Mouse (Mus musculus) intestine, postnatal 0 days (tissue): ENCODE data around the gene Nfkbie. TPM values are rescaled to one million over a fixed set of nuclear protein-coding genes. Genes with fewer than 3 reads are reported as not detected.
A peak's percentile ranks its signal among the peaks of the same experiment; 100 is the strongest.

Source experiments
- ATAC-seq: fragments of 200-750 bp; cut with Nextera tagmentation; 2 replicates; pipeline ENCODE4 v1.8.0; 2017; ENCODE audit warnings: mild to moderate bottlenecking, moderate TSS enrichment, moderate library complexity
- H3K27ac ChIP-seq: fragments of 300-500 bp; sonication (generic); 2 replicates; pipeline ENCODE4 v1.5.1; 2014; ENCODE audit warnings: mild to moderate bottlenecking, low read depth, low read length, moderate library complexity
- H3K27me3 ChIP-seq: fragments of 300-500 bp; sonication (generic); replicated peaks from 2 replicates; pipeline ENCODE4 v1.6.1; 2014; ENCODE audit warnings: low read length, mixed read lengths; ENCODE audit not compliant: control insufficient read depth, insufficient read depth
- H3K36me3 ChIP-seq: fragments of 300-500 bp; sonication (generic); 2 replicates; pipeline ENCODE4 v1.6.1; 2014; ENCODE audit warnings: mild to moderate bottlenecking, moderate library complexity; ENCODE audit not compliant: control insufficient read depth, insufficient read depth
- H3K4me1 ChIP-seq: fragments of 300-500 bp; sonication (generic); replicated peaks from 2 replicates; pipeline ENCODE4 v1.6.1; 2014; ENCODE audit warnings: antibody characterized with exemption, low read length, mixed read lengths; ENCODE audit not compliant: control insufficient read depth, insufficient read depth
- H3K4me2 ChIP-seq: fragments of 300-500 bp; sonication (generic); replicated peaks from 2 replicates; pipeline ENCODE4 v1.6.1; 2014; ENCODE audit warnings: low read depth, mild to moderate bottlenecking, moderate library complexity
- H3K4me3 ChIP-seq: fragments of 300-500 bp; sonication (generic); 2 replicates; pipeline ENCODE4 v1.5.1; 2014; ENCODE audit warnings: low read depth, low read length
- H3K9ac ChIP-seq: fragments of 300-500 bp; sonication (generic); 2 replicates; pipeline ENCODE4 v1.6.1; 2014; ENCODE audit warnings: mild to moderate bottlenecking, low read depth, low read length
- H3K9me3 ChIP-seq: fragments of 300-500 bp; sonication (generic); 2 replicates; pipeline ENCODE4 v1.6.1; 2016; ENCODE audit warnings: mixed run types; ENCODE audit not compliant: control insufficient read depth
- CTCF ChIP-seq: sonication (generic); IDR thresholded peaks from 2 replicates; pipeline ENCODE4 v1.5.1; 2016; ENCODE audit warnings: low read depth, mild to moderate bottlenecking, control low read depth, antibody characterized with exemption, moderate library complexity
- WGBS: fragments of 180-500 bp; shearing (Covaris S2); extraction: QIAGEN DNeasy Blood & Tissue Kit; methylation state at CpG from one replicate; pipeline ENCODE4 v1.1.7; 2014; 5-methylcytosine and 5-hydroxymethylcytosine counted together
- polyA plus RNA-seq: library from polyadenylated mRNA; unstranded; fragments of >200 nt; fragmentation: Nextera tagmentation; extraction: Ambion mirVana; gene quantifications from 2 replicates; pipeline ENCODE4 v1.2.1, GENCODE M21; 2015

The Nfkbie gene
- polyA plus RNA-seq, 1 experiment from 2014 or later, result 4.0 TPM

DNA sequence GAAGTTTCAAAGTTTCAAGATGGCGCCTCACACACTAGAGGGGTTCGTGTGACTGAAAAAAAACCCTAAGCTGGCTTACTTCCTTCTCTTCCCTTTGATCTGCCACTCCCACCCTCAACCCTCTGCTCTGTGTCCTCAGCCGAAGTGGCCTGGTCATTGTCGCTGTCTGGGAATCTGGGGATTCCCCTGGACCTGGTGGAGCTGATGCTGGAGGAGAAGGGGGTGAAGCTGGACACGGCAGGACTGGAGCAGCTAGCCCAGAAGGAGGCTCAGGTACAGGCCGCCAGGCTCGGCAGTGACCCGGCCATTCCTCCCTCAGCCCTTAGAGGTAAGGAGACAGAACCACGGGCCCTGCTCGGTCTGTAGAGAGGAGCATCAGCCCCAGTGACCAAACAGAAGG is 39.7 kb upstream of the Nfkbie start:
- no peaks in the 10 kb centered on the region for H3K27me3 ChIP-seq
- peaks cover 16% of the 10 kb centered on the region; the same call in 1 of the 2 replicates for H3K36me3 ChIP-seq
- TF ChIP-seq CTCF, result no peak
- no peaks in the 10 kb centered on the region for H3K9me3 ChIP-seq
- H3K4me1 ChIP-seq, result no peaks in the 10 kb centered on the region
- no peak overlapping the region for H3K9ac ChIP-seq
- no peak overlapping the region for H3K4me2 ChIP-seq
- 82% methylated on average over 10 of the region's 10 CpGs for WGBS
- no peak overlapping the region for H3K27ac ChIP-seq
- no peak overlapping the region for H3K4me3 ChIP-seq
- ATAC-seq, result no peak

DNA sequence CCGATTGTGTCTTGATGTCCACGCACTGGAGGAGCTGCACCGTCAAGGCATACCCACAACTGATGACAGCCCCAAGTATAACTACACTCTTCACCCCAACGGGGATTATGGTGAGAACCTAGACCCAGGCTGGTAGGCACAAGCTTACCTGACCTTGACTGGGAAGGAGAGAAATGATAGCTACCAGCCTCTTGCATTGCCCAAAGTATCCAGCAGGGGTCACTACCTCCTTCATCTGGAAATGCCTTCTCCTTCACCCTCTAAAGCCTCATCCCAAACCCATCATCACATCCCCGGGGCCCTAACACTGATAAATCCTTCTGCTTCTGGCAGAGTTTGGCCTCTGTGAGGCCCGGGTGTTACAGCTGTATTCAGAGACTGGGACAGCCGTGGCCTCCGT is 39.0 kb upstream of the Nfkbie start:
- Histone ChIP-seq H3K36me3 (peaks cover 16% of the 10 kb centered on the region; the same call in 1 of the 2 replicates), H3K9ac (no peak overlapping the region), H3K4me3 (no peak overlapping the region), H3K27me3 (no peaks in the 10 kb centered on the region), H3K4me2 (no peak overlapping the region), H3K4me1 (no peaks in the 10 kb centered on the region), H3K9me3 (no peaks in the 10 kb centered on the region), H3K27ac (no peak overlapping the region)
- 47% methylated on average over 8 of the region's 8 CpGs for WGBS
- peak; percentile 90 for TF ChIP-seq CTCF
- ATAC-seq, result peak; percentile 23; the same call in 1 of the 2 replicates

GRCm38 (mm10) chr17:45517135-45517534 is 38.4 kb upstream of the Nfkbie start:
- no peak overlapping the region for H3K4me2 ChIP-seq
- H3K9me3 ChIP-seq, result no peaks in the 10 kb centered on the region
- no peaks in the 10 kb centered on the region for H3K27me3 ChIP-seq
- no peaks in the 10 kb centered on the region for H3K4me1 ChIP-seq
- WGBS, result 95% methylated on average over 21 of the region's 21 CpGs
- no peak overlapping the region for H3K9ac ChIP-seq
- no peak overlapping the region for H3K4me3 ChIP-seq
- H3K36me3 ChIP-seq, result peaks cover 16% of the 10 kb centered on the region; the same call in 1 of the 2 replicates
- no peak for ATAC-seq
- no peak overlapping the region for H3K27ac ChIP-seq
- TF ChIP-seq CTCF, result no peak

DNA sequence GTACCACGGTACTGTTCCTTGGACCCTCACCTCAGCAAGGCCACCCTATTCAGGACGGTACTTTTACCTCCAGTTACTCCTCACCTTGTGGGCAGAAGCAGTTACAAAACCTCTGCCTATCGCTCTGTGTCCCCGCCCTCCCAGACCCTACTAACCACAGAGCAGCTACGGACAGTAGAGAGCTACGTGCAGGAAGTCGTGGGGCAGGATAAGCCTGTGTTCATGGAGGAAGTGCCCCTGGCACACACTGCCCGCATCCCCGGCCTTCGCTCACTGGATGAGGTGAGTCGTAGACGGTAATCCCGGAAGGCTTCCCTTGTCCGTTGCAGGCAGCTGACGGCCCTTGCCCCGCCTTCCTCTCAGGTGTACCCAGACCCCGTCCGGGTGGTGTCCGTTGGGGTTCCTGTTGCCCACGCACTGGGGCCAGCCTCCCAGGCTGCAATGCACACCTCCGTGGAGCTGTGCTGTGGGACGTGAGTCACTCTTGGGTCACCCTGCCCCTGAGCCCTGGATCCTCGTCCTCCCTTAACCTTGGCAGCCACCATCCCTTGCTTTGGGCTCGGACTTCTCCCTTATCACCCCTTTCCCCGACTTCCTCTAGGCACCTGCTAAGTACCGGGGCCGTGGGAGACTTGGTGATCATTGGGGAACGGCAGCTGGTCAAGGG is 37.8 kb upstream of the Nfkbie start:
- peaks cover 16% of the 10 kb centered on the region; the same call in 1 of the 2 replicates for H3K36me3 ChIP-seq
- H3K4me1 ChIP-seq, result no peaks in the 10 kb centered on the region
- H3K9ac ChIP-seq, result no peak overlapping the region
- ATAC-seq, result no peak
- H3K9me3 ChIP-seq, result no peaks in the 10 kb centered on the region
- no peak overlapping the region for H3K4me3 ChIP-seq
- H3K27ac ChIP-seq, result no peak overlapping the region
- WGBS, result 88% methylated on average over 28 of the region's 28 CpGs
- H3K4me2 ChIP-seq, result no peak overlapping the region
- no peak for TF ChIP-seq CTCF
- no peaks in the 10 kb centered on the region for H3K27me3 ChIP-seq

GRCm38 (mm10) chr17:45518766-45519475 is 36.6 kb upstream of the Nfkbie start:
- H3K36me3 ChIP-seq, result peaks cover 16% of the 10 kb centered on the region; the same call in 1 of the 2 replicates
- H3K9me3 ChIP-seq, result no peaks in the 10 kb centered on the region
- no peak for ATAC-seq
- no peak overlapping the region for H3K9ac ChIP-seq
- H3K27ac ChIP-seq, result no peak overlapping the region
- H3K4me1 ChIP-seq, result no peaks in the 10 kb centered on the region
- no peak overlapping the region for H3K4me2 ChIP-seq
- H3K4me3 ChIP-seq, result no peak overlapping the region
- 80% methylated on average over 12 of the region's 12 CpGs for WGBS
- peaks cover 3% of the 10 kb centered on the region; the same call in 1 of the 2 replicates for H3K27me3 ChIP-seq
- no peak for TF ChIP-seq CTCF

GRCm38 (mm10) chr17:45520136-45520535 is 35.4 kb upstream of the Nfkbie start:
- Histone ChIP-seq H3K36me3 (peaks cover 16% of the 10 kb centered on the region; the same call in 1 of the 2 replicates), H3K4me3 (no peak overlapping the region), H3K4me1 (no peaks in the 10 kb centered on the region), H3K9ac (no peak overlapping the region), H3K27me3 (peaks cover 9% of the 10 kb centered on the region; the same call in 1 of the 2 replicates), H3K4me2 (no peak overlapping the region), H3K9me3 (no peaks in the 10 kb centered on the region), H3K27ac (no peak overlapping the region)
- no peak for TF ChIP-seq CTCF
- 83% methylated on average over 11 of the region's 11 CpGs for WGBS
- no peak for ATAC-seq
